Mouse (Mus musculus) CH12.LX (cell line): Measurements from ENCODE around the gene 1700013G24Rik.

Experiments used
- CHD2 ChIP-seq: IDR thresholded peaks from 2 replicates; pipeline ENCODE4 v1.6.1; 2011; ENCODE audit warnings: low read length, improper control_type of control experiment
- CTCF ChIP-seq, 2 experiments: IDR thresholded peaks in 1 of 2; conservative IDR thresholded peaks in 1 of 2; 2 replicates each; pipeline ENCODE4 v1.5.1; 2011 to 2012; ENCODE audit warnings: low read depth in 2 of 2, low read length in 2 of 2, improper control_type of control experiment in 1 of 2, inconsistent platforms in 1 of 2, mild to moderate bottlenecking in 1 of 2, moderate library complexity in 1 of 2
- EP300 ChIP-seq: IDR thresholded peaks from 2 replicates; pipeline ENCODE4 v1.6.1; 2011; ENCODE audit warnings: low read length, improper control_type of control experiment
- HCFC1 ChIP-seq: IDR thresholded peaks from 2 replicates; pipeline ENCODE4 v1.6.1; 2012; ENCODE audit warnings: low read depth, mild to moderate bottlenecking, inconsistent platforms, low read length, improper control_type of control experiment
- KAT2A ChIP-seq: IDR thresholded peaks from 2 replicates; pipeline ENCODE4 v1.6.1; 2012; ENCODE audit warnings: low read length, improper control_type of control experiment, inconsistent platforms; ENCODE audit not compliant: insufficient replicate concordance
- NELFE ChIP-seq: IDR thresholded peaks from 2 replicates; pipeline ENCODE4 v1.6.1; 2011; ENCODE audit warnings: low read depth, low read length, improper control_type of control experiment
- POLR2A ChIP-seq: IDR thresholded peaks from 2 replicates; pipeline ENCODE4 v1.6.1; 2011; ENCODE audit warnings: low read depth, mild to moderate bottlenecking, improper control_type of control experiment, low read length
- RAD21 ChIP-seq: IDR thresholded peaks from 2 replicates; pipeline ENCODE4 v1.6.1; 2011; ENCODE audit warnings: low read depth, mild to moderate bottlenecking, low read length, improper control_type of control experiment, moderate library complexity
- RCOR1 ChIP-seq: conservative IDR thresholded peaks from 2 replicates; pipeline ENCODE4 v1.6.1; 2012; ENCODE audit warnings: low read depth, mild to moderate bottlenecking, inconsistent platforms, low read length, improper control_type of control experiment
- TCF12 ChIP-seq: IDR thresholded peaks from 2 replicates; pipeline ENCODE4 v1.6.1; 2014; ENCODE audit warnings: low read depth, mild to moderate bottlenecking, inconsistent platforms, low read length, improper control_type of control experiment
- USF1 ChIP-seq: IDR thresholded peaks from 2 replicates; pipeline ENCODE4 v1.6.1; 2014; ENCODE audit warnings: low read depth, mild to moderate bottlenecking, inconsistent platforms, low read length, improper control_type of control experiment
- ZC3H11A ChIP-seq: IDR thresholded peaks from 2 replicates; pipeline ENCODE4 v1.6.1; 2012; ENCODE audit warnings: low read depth, mild to moderate bottlenecking, inconsistent platforms, low read length, improper control_type of control experiment

- TF ChIP-seq POLR2A (no peak), CTCF (conservative IDR thresholded peaks at IDR 0.05 in 1 of 2, IDR thresholded peaks at IDR 0.05 in 1 of 2; ENCODE audit: low read depth in 2 of 2, low read length in 2 of 2) (no peak), TCF12 (no peak), CHD2 (no peak), KAT2A (no peak), RAD21 (no peak), ZC3H11A (no peak), HCFC1 (no peak), RCOR1 (no peak), EP300 (no peak), NELFE (no peak), USF1 (no peak)
Measured at GRCm38 (mm10) chr4:137497367-137497766, 44.3 kb downstream of the 1700013G24Rik start.
